9 mouse cellular contexts compared by ENCODE assay signal in genomic region chr2:151990985-151991394, GRCm38 (mm10). TPM values are rescaled to one million over a fixed set of nuclear protein-coding genes. Genes with fewer than 3 reads are reported as not detected.
DNase-seq lines count a peak whose midpoint lies in the region; ATAC-seq and TF ChIP-seq lines count a peak whose summit lies in the region.
"Had no signal": no experiment of that assay in that cellular context is flagged by ENCODE, and none has a peak within 500 bp of the region (broad histone marks: within the 10 kb centered on the region; RNA-seq: fewer than 3 reads in every experiment).

No protein-coding gene starts in this region.

- intact Hi-C loops in gastrocnemius, adult 2 months (cut with DNase I) = no loop called here

- no peak overlapping the region for H3K4me2 ChIP-seq in forebrain, embryonic 15.5 days (replicated peaks)
- no peak overlapping the region for H3K4me2 ChIP-seq in midbrain, embryonic 14.5 days (ENCODE audit: low read length)
- no peak overlapping the region for H3K4me2 ChIP-seq in kidney, embryonic 14.5 days (replicated peaks; ENCODE audit: low read depth, low read length)

- no peak for TF ChIP-seq CTCF in gastrocnemius, adult 2 months (IDR thresholded peaks at IDR 0.05)

- peaks cover 12% of the 10 kb centered on the region for H3K27me3 ChIP-seq in forebrain, embryonic 15.5 days
- peaks cover 8% of the 10 kb centered on the region; the same call in 1 of the 2 replicates for H3K27me3 ChIP-seq in midbrain, embryonic 14.5 days (ENCODE audit: control insufficient read depth, insufficient read depth, low read length)
- H3K27me3 ChIP-seq in kidney, embryonic 14.5 days (ENCODE audit: control insufficient read depth, insufficient read depth, low read length) = peaks cover 11% of the 10 kb centered on the region

- peak; percentile 10 for DNase-seq in gastrocnemius, adult 2 months
- DNase-seq in gastrocnemius, postnatal 4 days (ENCODE audit: low spot score in 2 of 2) = no peak
- DNase-seq in cerebellum, adult 9-10 months = peak; percentile 57
- peak; percentile 55 for DNase-seq in midbrain, embryonic 14.5 days
- no peak for DNase-seq in right cerebral cortex, postnatal 4 days
- DNase-seq: kidney, adult 8-10 months had no signal

- H3K9me3 ChIP-seq in forebrain, embryonic 15.5 days = no peaks in the 10 kb centered on the region
- H3K9me3 ChIP-seq in midbrain, embryonic 14.5 days (ENCODE audit: control insufficient read depth, low read length) = no peaks in the 10 kb centered on the region
- H3K9me3 ChIP-seq in kidney, embryonic 14.5 days (ENCODE audit: control insufficient read depth, low read length) = no peaks in the 10 kb centered on the region

- ATAC-seq in forebrain, embryonic 15.5 days (replicated peaks) = peak; percentile 60
- ATAC-seq in midbrain, embryonic 14.5 days (ENCODE audit: low FRiP score, low TSS enrichment) = peak; percentile 73
- ATAC-seq in granulocyte monocyte progenitor cell, adult 5-6 weeks (replicated peaks; ENCODE audit: poor library complexity, severe bottlenecking) = no peak
- no peak for ATAC-seq in kidney, embryonic 14.5 days (ENCODE audit: low FRiP score, low TSS enrichment)

- peaks cover 15% of the 10 kb centered on the region; the same call in 1 of the 2 replicates for H3K4me1 ChIP-seq in forebrain, embryonic 15.5 days
- 0 out of 2 replicates have a peak, but pooled peaks cover 3% of the 10 kb centered on the region for H3K4me1 ChIP-seq in midbrain, embryonic 14.5 days (ENCODE audit: control insufficient read depth, insufficient read depth, low read length)
- 0 out of 2 replicates have a peak, but pooled peaks cover 8% of the 10 kb centered on the region for H3K4me1 ChIP-seq in kidney, embryonic 14.5 days (ENCODE audit: control insufficient read depth, insufficient read depth, low read length)

- H3K36me3 ChIP-seq in forebrain, embryonic 15.5 days = no peaks in the 10 kb centered on the region
- H3K36me3 ChIP-seq in midbrain, embryonic 14.5 days (ENCODE audit: control insufficient read depth, insufficient read depth, low read length) = no peaks in the 10 kb centered on the region
- H3K36me3 ChIP-seq in kidney, embryonic 14.5 days (ENCODE audit: control insufficient read depth, insufficient read depth, low read length) = no peaks in the 10 kb centered on the region

- H3K4me3 ChIP-seq in gastrocnemius, adult 2 months = no peak overlapping the region
- H3K4me3 ChIP-seq in forebrain, embryonic 15.5 days = no peak overlapping the region
- no peak overlapping the region for H3K4me3 ChIP-seq in midbrain, embryonic 14.5 days (replicated peaks; ENCODE audit: low read depth, low read length)
- no peak overlapping the region for H3K4me3 ChIP-seq in kidney, embryonic 14.5 days (ENCODE audit: low read length)

- 17% methylated on average over 1 of the region's 1 CpGs for whole genome bisulfite sequencing in forebrain, embryonic 15.5 days
- 30% methylated on average over 1 of the region's 1 CpGs for WGBS in midbrain, embryonic 14.5 days
- WGBS in kidney, embryonic 14.5 days = 27% methylated on average over 1 of the region's 1 CpGs

- H3K27ac ChIP-seq in gastrocnemius, adult 2 months = no peak overlapping the region
- peak overlapping the region; percentile 56 for H3K27ac ChIP-seq in forebrain, embryonic 15.5 days (replicated peaks)
- no peak overlapping the region for H3K27ac ChIP-seq in midbrain, embryonic 14.5 days (replicated peaks; ENCODE audit: low read depth, low read length)
- no peak overlapping the region for H3K27ac ChIP-seq in kidney, embryonic 14.5 days (ENCODE audit: low read depth, low read length)

- H3K9ac ChIP-seq in forebrain, embryonic 15.5 days (replicated peaks) = no peak overlapping the region
- H3K9ac ChIP-seq in midbrain, embryonic 14.5 days (replicated peaks; ENCODE audit: low read length) = no peak overlapping the region
- no peak overlapping the region for H3K9ac ChIP-seq in kidney, embryonic 14.5 days (ENCODE audit: low read depth, low read length)

RNA-seq across cellular contexts. Expression of gene Slc52a3, which starts 5.3 kb away (rescaled TPM):
- total RNA-seq in gastrocnemius, adult 2 months (2021) = 1 to 10 TPM in 1 of 2 experiments, under 1 TPM in 1; 0.69 to 1.6 TPM
- total RNA-seq in gastrocnemius, postnatal 4 days (2021) = 1 to 10 TPM; 1.3 to 1.6 TPM
- 0.84 and 1.3 TPM in 2 replicates for polyA plus RNA-seq in forebrain, embryonic 15.5 days (2015; fragmentation: Nextera tagmentation; extraction: Ambion mirVana)
- polyA plus RNA-seq in midbrain, embryonic 14.5 days (2014; fragmentation: Nextera tagmentation; extraction: Ambion mirVana) = 0.42 and 0.74 TPM in 2 replicates
- not detected in 2 replicates for total RNA-seq in granulocyte monocyte progenitor cell, adult 5-6 weeks (2014; fragmentation: Nextera tagmentation)
- not detected in 2 replicates for total RNA-seq in granulocyte monocyte progenitor cell, adult 5-6 weeks (2017)
- polyA plus RNA-seq in kidney, embryonic 14.5 days (2014; fragmentation: Nextera tagmentation; extraction: Ambion mirVana) = 3.4 and 6.8 TPM in 2 replicates

RNA-seq across cellular contexts. Expression of gene Fam110a, which starts 11.0 kb away (rescaled TPM):
- total RNA-seq in gastrocnemius, adult 2 months (2021) = 1 to 10 TPM; 1.8 to 2.6 TPM
- 10 to 100 TPM; 11.1 to 14.3 TPM for total RNA-seq in gastrocnemius, postnatal 4 days (2021)
- 71.9 and 75.2 TPM in 2 replicates for polyA plus RNA-seq in forebrain, embryonic 15.5 days (2015; fragmentation: Nextera tagmentation; extraction: Ambion mirVana)
- polyA plus RNA-seq in midbrain, embryonic 14.5 days (2014; fragmentation: Nextera tagmentation; extraction: Ambion mirVana) = 55.8 and 67.5 TPM in 2 replicates
- 14.9 and 17.6 TPM in 2 replicates for total RNA-seq in granulocyte monocyte progenitor cell, adult 5-6 weeks (2014; fragmentation: Nextera tagmentation)
- total RNA-seq in granulocyte monocyte progenitor cell, adult 5-6 weeks (2017) = 3.8 and 8.8 TPM in 2 replicates
- 19.7 and 29.9 TPM in 2 replicates for polyA plus RNA-seq in kidney, embryonic 14.5 days (2014; fragmentation: Nextera tagmentation; extraction: Ambion mirVana)

Comparison
In these comparisons a context has a peak if more than half of its experiments do, and no peak if none do; other contexts are left out.
1. DNase-seq: peak in gastrocnemius, adult 2 months (single experiment), cerebellum, adult 9-10 months (single experiment) and midbrain, embryonic 14.5 days (single experiment); none in gastrocnemius, postnatal 4 days (0 of 2) and right cerebral cortex, postnatal 4 days (single experiment).
2. ATAC-seq: peak in forebrain, embryonic 15.5 days (single experiment) and midbrain, embryonic 14.5 days (single experiment); none in granulocyte monocyte progenitor cell, adult 5-6 weeks (single experiment) and kidney, embryonic 14.5 days (single experiment).